Mouse (Mus musculus) MEL (cell line): Measurements from ENCODE around the gene Nutf2. TPM values are rescaled to one million over a fixed set of nuclear protein-coding genes. Genes with fewer than 3 reads are reported as not detected.

Experiments used
- DNase-seq: peaks from one replicate; pipeline ENCODE4 v3.0.0; 2011; ENCODE audit warnings: low read depth, low spot score
- H3K27ac ChIP-seq: 2 replicates; pipeline ENCODE4 v1.5.1; 2012; ENCODE audit warnings: low read depth, mild to moderate bottlenecking, control low read depth, low read length, moderate library complexity; ENCODE audit not compliant: control insufficient read depth
- H3K27me3 ChIP-seq, 2 experiments: fragments of 150-350 bp in 1 of 2; sonication (generic) in 1 of 2; 2 replicates each; pipeline ENCODE4 v1.6.1; 2012; ENCODE audit warnings: low read length in 2 of 2, mild to moderate bottlenecking in 2 of 2, improper control_type of control experiment in 1 of 2, moderate library complexity in 1 of 2; ENCODE audit not compliant: insufficient read depth in 2 of 2, control insufficient read depth in 1 of 2
- H3K36me3 ChIP-seq, 2 experiments: 2 replicates each; pipeline ENCODE4 v1.6.1; 2012 to 2014; ENCODE audit warnings: low read length in 2 of 2, improper control_type of control experiment in 1 of 2, inconsistent platforms in 1 of 2, mild to moderate bottlenecking in 1 of 2; ENCODE audit not compliant: insufficient read depth in 2 of 2, control insufficient read depth in 1 of 2
- H3K4me1 ChIP-seq, 2 experiments: fragments of 150-350 bp in 1 of 2; sonication (generic) in 1 of 2; 2 replicates each; pipeline ENCODE4 v1.6.1; 2012; ENCODE audit warnings: low read length in 2 of 2, improper control_type of control experiment in 1 of 2, mild to moderate bottlenecking in 1 of 2; ENCODE audit not compliant: insufficient read depth in 2 of 2, control insufficient read depth in 1 of 2
- H3K4me3 ChIP-seq, 2 experiments: fragments of 150-350 bp in 1 of 2; sonication (generic) in 1 of 2; 2 replicates each; pipeline ENCODE4 v1.5.1; 2012; ENCODE audit warnings: low read depth in 2 of 2, low read length in 2 of 2, mild to moderate bottlenecking in 2 of 2, moderate library complexity in 2 of 2, control low read depth in 1 of 2, improper control_type of control experiment in 1 of 2; ENCODE audit not compliant: control insufficient read depth in 1 of 2, insufficient read depth in 1 of 2
- H3K79me2 ChIP-seq: 2 replicates; pipeline ENCODE4 v1.6.1; 2012; ENCODE audit warnings: mild to moderate bottlenecking, low read length, moderate library complexity; ENCODE audit not compliant: control insufficient read depth, poor library complexity, insufficient read depth
- H3K9ac ChIP-seq: 2 replicates; pipeline ENCODE4 v1.6.1; 2012; ENCODE audit warnings: low read depth, mild to moderate bottlenecking, control low read depth, low read length, moderate library complexity; ENCODE audit not compliant: control insufficient read depth, poor library complexity, severe bottlenecking
- H3K9me3 ChIP-seq: fragments of 150-350 bp; sonication (generic); replicated peaks from 2 replicates; pipeline ENCODE4 v1.6.1; 2012; ENCODE audit warnings: mild to moderate bottlenecking, low read length, improper control_type of control experiment, moderate library complexity; ENCODE audit not compliant: insufficient read depth
- BHLHE40 ChIP-seq: IDR thresholded peaks from 2 replicates; pipeline ENCODE4 v1.6.1; 2012; ENCODE audit warnings: low read depth, mild to moderate bottlenecking, inconsistent platforms, low read length, improper control_type of control experiment, borderline replicate concordance
- CTCF ChIP-seq, 3 experiments: IDR thresholded peaks in 2 of 3; conservative IDR thresholded peaks in 1 of 3; 2 replicates each; pipeline ENCODE4 v1.5.1; 2011 to 2012; ENCODE audit warnings: low read length in 3 of 3, low read depth in 2 of 3, mild to moderate bottlenecking in 2 of 3, improper control_type of control experiment in 1 of 3, inconsistent platforms in 1 of 3, mixed read lengths in 1 of 3, moderate library complexity in 1 of 3; ENCODE audit not compliant: control insufficient read depth in 1 of 3, insufficient read depth in 1 of 3, poor library complexity in 1 of 3, severe bottlenecking in 1 of 3
- E2F4 ChIP-seq: IDR thresholded peaks from 2 replicates; pipeline ENCODE4 v1.6.1; 2011; ENCODE audit warnings: low read depth, low read length, improper control_type of control experiment, borderline replicate concordance
- ELF1 ChIP-seq: IDR thresholded peaks from 2 replicates; pipeline ENCODE4 v1.6.1; 2014; ENCODE audit warnings: low read depth, mild to moderate bottlenecking, inconsistent platforms, low read length, improper control_type of control experiment, moderate library complexity
- EP300 ChIP-seq, 2 experiments: IDR thresholded peaks; 2 replicates each; pipeline ENCODE4 v1.6.1; 2011; ENCODE audit warnings: improper control_type of control experiment in 2 of 2, low read length in 2 of 2, low read depth in 1 of 2, mild to moderate bottlenecking in 1 of 2
- ETS1 ChIP-seq: IDR thresholded peaks from 2 replicates; pipeline ENCODE4 v1.6.1; 2012; ENCODE audit warnings: low read depth, mild to moderate bottlenecking, inconsistent platforms, low read length, improper control_type of control experiment, moderate library complexity
- GABPA ChIP-seq: IDR thresholded peaks from 2 replicates; pipeline ENCODE4 v1.6.1; 2012; ENCODE audit warnings: low read depth, mild to moderate bottlenecking, inconsistent platforms, low read length, improper control_type of control experiment, moderate library complexity
- GATA1 ChIP-seq: IDR thresholded peaks from 2 replicates; pipeline ENCODE4 v1.6.1; 2011; ENCODE audit warnings: low read depth, low read length, improper control_type of control experiment
- HCFC1 ChIP-seq: IDR thresholded peaks from 2 replicates; pipeline ENCODE4 v1.6.1; 2012; ENCODE audit warnings: low read depth, mild to moderate bottlenecking, inconsistent platforms, low read length, improper control_type of control experiment, moderate library complexity
- JUND ChIP-seq: IDR thresholded peaks from 2 replicates; pipeline ENCODE4 v1.6.1; 2011; ENCODE audit warnings: low read depth, mild to moderate bottlenecking, improper control_type of control experiment, low read length
- MAX ChIP-seq: IDR thresholded peaks from 2 replicates; pipeline ENCODE4 v1.6.1; 2011; ENCODE audit warnings: low read length, improper control_type of control experiment
- MAZ ChIP-seq: IDR thresholded peaks from 2 replicates; pipeline ENCODE4 v1.6.1; 2012; ENCODE audit warnings: low read depth, mild to moderate bottlenecking, inconsistent platforms, low read length, improper control_type of control experiment
- MXI1 ChIP-seq: IDR thresholded peaks from 2 replicates; pipeline ENCODE4 v1.6.1; 2011; ENCODE audit warnings: mild to moderate bottlenecking, low read depth, low read length, improper control_type of control experiment
- MYC ChIP-seq: IDR thresholded peaks from 2 replicates; pipeline ENCODE4 v1.6.1; 2011; ENCODE audit warnings: low read depth, mild to moderate bottlenecking, low read length, improper control_type of control experiment, moderate library complexity
- NRF1 ChIP-seq: IDR thresholded peaks from 2 replicates; pipeline ENCODE4 v1.6.1; 2014; ENCODE audit warnings: low read depth, mild to moderate bottlenecking, inconsistent platforms, low read length, improper control_type of control experiment, moderate library complexity; ENCODE audit not compliant: poor library complexity, insufficient read depth, severe bottlenecking
- POLR2A ChIP-seq, 2 experiments: IDR thresholded peaks; 2 replicates each; pipeline ENCODE4 v1.6.1; 2011 to 2012; ENCODE audit warnings: low read length in 2 of 2, mild to moderate bottlenecking in 2 of 2, control low read depth in 1 of 2, improper control_type of control experiment in 1 of 2, low read depth in 1 of 2, moderate library complexity in 1 of 2; ENCODE audit not compliant: control insufficient read depth in 1 of 2, insufficient read depth in 1 of 2, poor library complexity in 1 of 2
- POLR2AphosphoS2 ChIP-seq: IDR thresholded peaks from 2 replicates; pipeline ENCODE4 v1.6.1; 2011; ENCODE audit warnings: low read length, improper control_type of control experiment
- POLR2AphosphoS5 ChIP-seq: IDR thresholded peaks from 2 replicates; pipeline ENCODE4 v1.6.1; 2012; ENCODE audit warnings: low read depth, borderline replicate concordance, mild to moderate bottlenecking, inconsistent platforms, low read length, moderate library complexity, mixed read lengths
- RCOR1 ChIP-seq: IDR thresholded peaks from 2 replicates; pipeline ENCODE4 v1.6.1; 2012; ENCODE audit warnings: low read depth, mild to moderate bottlenecking, inconsistent platforms, low read length, improper control_type of control experiment
- SIN3A ChIP-seq: IDR thresholded peaks from 2 replicates; pipeline ENCODE4 v1.6.1; 2012; ENCODE audit warnings: low read length, improper control_type of control experiment, inconsistent platforms
- SMC3 ChIP-seq: IDR thresholded peaks from 2 replicates; pipeline ENCODE4 v1.6.1; 2011; ENCODE audit warnings: low read depth, low read length, improper control_type of control experiment
- TAL1 ChIP-seq: IDR thresholded peaks from 2 replicates; pipeline ENCODE4 v1.6.1; 2012; ENCODE audit warnings: mild to moderate bottlenecking, inconsistent platforms, low read length, moderate library complexity, mixed read lengths
- TCF12 ChIP-seq: IDR thresholded peaks from 2 replicates; pipeline ENCODE4 v1.6.1; 2014; ENCODE audit warnings: low read depth, mild to moderate bottlenecking, inconsistent platforms, low read length, improper control_type of control experiment, moderate library complexity
- UBTF ChIP-seq: IDR thresholded peaks from 2 replicates; pipeline ENCODE4 v1.6.1; 2012; ENCODE audit warnings: low read depth, mild to moderate bottlenecking, inconsistent platforms, low read length, improper control_type of control experiment, moderate library complexity, borderline replicate concordance; ENCODE audit not compliant: insufficient read depth
- USF1 ChIP-seq: IDR thresholded peaks from 2 replicates; pipeline ENCODE4 v1.6.1; 2014; ENCODE audit warnings: low read depth, mild to moderate bottlenecking, inconsistent platforms, low read length, improper control_type of control experiment, moderate library complexity
- ZMIZ1 ChIP-seq: IDR thresholded peaks from 2 replicates; pipeline ENCODE4 v1.6.1; 2012; ENCODE audit warnings: low read depth, mild to moderate bottlenecking, inconsistent platforms, low read length, improper control_type of control experiment, moderate library complexity
- ZNF384 ChIP-seq: IDR thresholded peaks from 2 replicates; pipeline ENCODE4 v1.6.1; 2012; ENCODE audit warnings: low read depth, mild to moderate bottlenecking, inconsistent platforms, low read length, improper control_type of control experiment
- polyA plus RNA-seq, 2 experiments: library from polyadenylated mRNA; stranded (reverse) in 1 of 2; unstranded in 1 of 2; fragments of >175 nt in 1 of 2; fragments of >200 nt in 1 of 2; gene quantifications; 2 replicates each; pipeline versions ENCODE4 v1.2.1 to v1.2.4; 2012; ENCODE audit warnings: low replicate concordance in 2 of 2, low read depth in 1 of 2; ENCODE audit not compliant: insufficient read length in 2 of 2, insufficient read depth in 1 of 2, missing spikeins in 1 of 2
- total RNA-seq: library from RNA; depleted of rRNA; stranded (reverse); fragments of 300-350 nt; gene quantifications from 2 replicates; pipeline ENCODE4 v1.2.3, GENCODE M21; 2012

Nutf2 gene
- total and polyA plus RNA-seq, 3 experiments, result 28.0 to 167 TPM; not detected in 1

GRCm38 (mm10) chr8:105856168-105856835, 4.1 kb upstream of the Nutf2 start:
- Histone ChIP-seq H3K9me3 (no peaks in the 10 kb centered on the region), H3K27ac (no peak overlapping the region), H3K79me2 (peaks cover 30% of the 10 kb centered on the region), H3K4me3 (peak overlapping the region; percentile 68 to 88), H3K27me3 (no peaks in the 10 kb centered on the region), H3K36me3 (peaks cover 0 to 25% of the 10 kb centered on the region in 2 experiments; a peak in 2 of 4 replicates), H3K4me1 (peaks cover 4 to 32% of the 10 kb centered on the region in 2 experiments), H3K9ac (peak overlapping the region; percentile 76)
- DNase-seq, result peak; percentile 44
- no peak for TF ChIP-seq POLR2A (IDR thresholded peaks at IDR 0.05; ENCODE audit: control insufficient read depth in 1 of 2, insufficient read depth in 1 of 2, low read depth in 1 of 2, low read length in 2 of 2, poor library complexity in 1 of 2)
- TF ChIP-seq MXI1, result peak; percentile 30; the same call in 1 of the 2 replicates
- peak; percentile 53; the same call in 1 of the 2 replicates for TF ChIP-seq SIN3A
- TF ChIP-seq CTCF (IDR thresholded peaks at IDR 0.05 in 2 of 3, conservative IDR thresholded peaks at IDR 0.05 in 1 of 3; ENCODE audit: control insufficient read depth in 1 of 3, insufficient read depth in 1 of 3, low read depth in 2 of 3, low read length in 3 of 3, poor library complexity in 1 of 3, severe bottlenecking in 1 of 3), result no peak
- no peak for TF ChIP-seq POLR2AphosphoS5
- TF ChIP-seq GATA1, result peak; percentile 48
- TF ChIP-seq RCOR1, result peak; percentile 86
- TF ChIP-seq MYC, result 0 out of 2 replicates have a peak, but pooled peaks have one; percentile 21

DNA sequence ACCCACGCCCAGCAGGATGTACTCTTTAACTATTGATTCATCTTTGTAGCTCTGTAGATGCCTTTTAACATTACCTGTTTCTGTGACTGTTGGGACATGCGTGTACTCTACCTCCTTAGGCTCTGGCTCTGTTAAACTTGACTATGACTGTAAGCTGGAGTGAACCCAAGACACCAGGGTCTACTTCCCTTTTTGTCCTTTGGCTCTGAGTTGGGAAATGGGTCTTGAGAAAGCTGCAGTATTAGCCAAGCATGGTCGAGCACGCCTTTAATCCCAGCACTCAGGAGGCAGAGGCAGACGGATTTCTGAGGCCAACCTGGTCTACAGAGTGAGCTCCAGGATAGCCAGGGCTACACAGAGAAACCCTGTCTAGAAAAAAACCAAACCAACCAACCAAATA, 1.9 kb upstream of the Nutf2 start:
- Histone ChIP-seq H3K4me3 (no peak overlapping the region), H3K4me1 (peaks cover 6 to 33% of the 10 kb centered on the region in 2 experiments), H3K9ac (no peak overlapping the region), H3K36me3 (peaks cover 0 to 31% of the 10 kb centered on the region in 2 experiments; a peak in 2 of 4 replicates), H3K27me3 (no peaks in the 10 kb centered on the region), H3K9me3 (no peaks in the 10 kb centered on the region), H3K79me2 (peaks cover 45% of the 10 kb centered on the region), H3K27ac (peak overlapping the region; percentile 91)
- TF ChIP-seq SIN3A (peak; percentile 29; the same call in 1 of the 2 replicates), SMC3 (no peak), JUND (no peak), ZMIZ1 (no peak), TCF12 (0 out of 2 replicates have a peak, but pooled peaks have one; percentile 14), USF1 (no peak), ELF1 (no peak), HCFC1 (0 out of 2 replicates have a peak, but pooled peaks have one; percentile 27), EP300 (IDR thresholded peaks at IDR 0.05; ENCODE audit: low read depth in 1 of 2, low read length in 2 of 2) (0 out of 4 replicates have a peak, but pooled peaks of 1 of the 2 experiments have one; percentile 14), BHLHE40 (0 out of 2 replicates have a peak, but pooled peaks have one; percentile 26), GABPA (no peak), MYC (peak; percentile 67; the same call in 1 of the 2 replicates), ZNF384 (no peak), RCOR1 (no peak), TAL1 (no peak), E2F4 (no peak), UBTF (no peak), POLR2AphosphoS2 (no peak), NRF1 (no peak), MAX (peak; percentile 65; the same call in 1 of the 2 replicates), ETS1 (0 out of 2 replicates have a peak, but pooled peaks have one; percentile 10), MAZ (no peak)
- peak; percentile 91 for DNase-seq
